Mouse (Mus musculus): ENCODE results near the gene Gm8720. TPM values are rescaled to one million over a fixed set of nuclear protein-coding genes. Genes with fewer than 3 reads are reported as not detected.

Gm8720 gene
- polyA plus RNA-seq (2014; fragmentation: Illumina TruSeq; extraction: RNeasy Lipid Tissue Mini Kit (QIAGEN cat#74804); ENCODE audit: low read depth, low replicate concordance): not detected

DNA sequence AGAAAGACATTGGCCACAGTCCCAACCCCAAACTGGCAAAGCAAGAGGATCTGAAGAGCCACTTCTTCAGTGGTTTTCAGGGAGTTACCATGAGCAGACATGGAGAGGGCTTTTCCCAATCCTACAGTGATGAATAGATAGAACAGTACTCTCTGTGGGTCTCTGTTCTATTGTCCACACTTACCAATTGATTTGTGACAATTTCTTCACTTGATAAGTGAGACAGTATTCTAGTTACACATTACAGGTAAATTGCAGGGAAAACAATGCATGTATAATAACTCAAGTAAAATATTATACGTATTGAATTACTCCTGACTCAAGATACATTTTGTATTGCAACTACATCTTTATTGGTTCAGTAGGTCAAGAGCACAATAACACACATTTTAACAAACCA is at the start of gene Gm8720:
Gene Gm8720 (minus strand): TSS at position 101 of the 400 bp plus-strand sequence.

DNA sequence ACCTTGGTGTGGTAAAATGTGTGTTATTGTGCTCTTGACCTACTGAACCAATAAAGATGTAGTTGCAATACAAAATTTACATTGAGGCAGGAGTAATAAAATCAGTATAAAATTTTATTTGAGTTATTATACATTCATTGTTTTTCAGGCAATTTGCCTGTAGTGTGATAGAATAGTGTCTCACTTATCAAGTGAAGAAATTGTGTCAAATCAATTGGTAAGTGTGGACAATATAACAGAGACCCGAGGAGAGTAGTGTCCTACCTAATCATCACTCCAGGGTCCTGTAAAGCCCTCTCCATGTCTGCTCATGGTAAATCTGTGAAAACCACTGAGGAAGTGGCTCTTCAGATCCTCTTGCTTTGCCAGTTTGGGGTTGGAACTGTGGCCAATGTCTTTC is 12.0 kb downstream of the Gm8720 start, which contains the start of gene Vmn1r163:
Gene Vmn1r163 (plus strand): TSS at position 301 of the 400 bp plus-strand sequence.

DNA sequence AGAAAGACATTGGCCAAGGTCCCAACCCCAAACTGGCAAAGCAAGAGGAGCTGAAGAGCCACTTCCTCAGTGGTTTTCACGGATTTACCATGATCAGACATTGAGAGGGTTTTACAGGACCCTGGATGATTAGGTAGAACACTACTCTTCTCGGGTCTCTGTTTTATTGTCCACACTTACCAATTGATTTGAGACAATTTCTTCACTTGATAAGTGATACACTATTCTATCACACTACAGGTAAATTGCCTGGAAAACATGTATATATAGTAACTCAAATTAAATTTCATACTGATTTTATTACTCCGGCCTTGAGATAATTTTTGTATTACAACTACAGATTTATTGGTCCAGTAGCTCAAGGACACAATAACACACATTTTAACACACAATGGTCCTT is 47.4 kb downstream of the Gm8720 start, which contains the start of gene Gm4216:
Gene Gm4216 (minus strand): TSS at position 101 of the 400 bp plus-strand sequence.

Other genes with a start within 250 kb of the Gm8720 start
- gene Vmn1r159, start 223.9 kb downstream of the Gm8720 start, polyA plus RNA-seq (2014; fragmentation: Illumina TruSeq; extraction: RNeasy Lipid Tissue Mini Kit (QIAGEN cat#74804); ENCODE audit: low read depth, low replicate concordance): not detected
- gene Vmn1r160, start 196.2 kb downstream of the Gm8720 start, polyA plus RNA-seq (2014; fragmentation: Illumina TruSeq; extraction: RNeasy Lipid Tissue Mini Kit (QIAGEN cat#74804); ENCODE audit: low read depth, low replicate concordance): not detected
- not detected for gene Gm4214, start 82.8 kb downstream of the Gm8720 start, polyA plus RNA-seq (2014; fragmentation: Illumina TruSeq; extraction: RNeasy Lipid Tissue Mini Kit (QIAGEN cat#74804); ENCODE audit: low read depth, low replicate concordance)
- not detected for gene Gm4216, start 47.5 kb downstream of the Gm8720 start, polyA plus RNA-seq (2014; fragmentation: Illumina TruSeq; extraction: RNeasy Lipid Tissue Mini Kit (QIAGEN cat#74804); ENCODE audit: low read depth, low replicate concordance)
- not detected for gene Vmn1r163, start 11.9 kb downstream of the Gm8720 start, polyA plus RNA-seq (2014; fragmentation: Illumina TruSeq; extraction: RNeasy Lipid Tissue Mini Kit (QIAGEN cat#74804); ENCODE audit: low read depth, low replicate concordance)
- gene Gm10662, start 77.0 kb upstream of the Gm8720 start, polyA plus RNA-seq (2014; fragmentation: Illumina TruSeq; extraction: RNeasy Lipid Tissue Mini Kit (QIAGEN cat#74804); ENCODE audit: low read depth, low replicate concordance): not detected
- gene Vmn1r165, start 149.9 kb upstream of the Gm8720 start, polyA plus RNA-seq (2014; fragmentation: Illumina TruSeq; extraction: RNeasy Lipid Tissue Mini Kit (QIAGEN cat#74804); ENCODE audit: low read depth, low replicate concordance): not detected
- gene Vmn1r166, start 184.2 kb upstream of the Gm8720 start, polyA plus RNA-seq (2014; fragmentation: Illumina TruSeq; extraction: RNeasy Lipid Tissue Mini Kit (QIAGEN cat#74804); ENCODE audit: low read depth, low replicate concordance): not detected
- gene Gm6902, start 211.4 kb upstream of the Gm8720 start, polyA plus RNA-seq (2014; fragmentation: Illumina TruSeq; extraction: RNeasy Lipid Tissue Mini Kit (QIAGEN cat#74804); ENCODE audit: low read depth, low replicate concordance): not detected
- not detected for gene Nlrp4e, start 233.7 kb upstream of the Gm8720 start, polyA plus RNA-seq (2014; fragmentation: Illumina TruSeq; extraction: RNeasy Lipid Tissue Mini Kit (QIAGEN cat#74804); ENCODE audit: low read depth, low replicate concordance)